Mouse (Mus musculus): Measurements from ENCODE around the gene Ccl11. TPM values are rescaled to one million over a fixed set of nuclear protein-coding genes. Genes with fewer than 3 reads are reported as not detected.

Ccl11 gene
- polyA plus RNA-seq, 1 experiment from 2014 or later: not detected

- 88% methylated on average over 7 of the region's 7 CpGs for WGBS
- H3K36me3 ChIP-seq: no peaks in the 10 kb centered on the region
- no peak for DNase-seq (ENCODE audit: low spot score)
Measured at GRCm38 (mm10) chr11:82066953-82067571, 9.4 kb downstream of the Ccl11 start.

GRCm38 (mm10) chr11:82071076-82071475 lies 13.5 kb downstream of the Ccl11 start:
- 88% methylated on average over 3 of the region's 3 CpGs for WGBS
- Histone ChIP-seq H3K27me3 (ENCODE audit: low read depth, poor library complexity, severe bottlenecking) (no peaks in the 10 kb centered on the region), H3K4me3 (no peak overlapping the region), H3K4me1 (no peaks in the 10 kb centered on the region), H3K36me3 (no peaks in the 10 kb centered on the region), H3K27ac (no peak overlapping the region), H3K9me3 (replicated peaks) (no peaks in the 10 kb centered on the region)
- DNase-seq (ENCODE audit: low spot score): no peak

More at GRCm38 (mm10) chr11:82066953-82067571, 9.4 kb downstream of the Ccl11 start:
- H3K27me3 ChIP-seq (ENCODE audit: low read depth, poor library complexity, severe bottlenecking): no peaks in the 10 kb centered on the region
- H3K9me3 ChIP-seq (replicated peaks): no peaks in the 10 kb centered on the region
- H3K27ac ChIP-seq: no peak overlapping the region
- no peak overlapping the region for H3K4me3 ChIP-seq
- no peaks in the 10 kb centered on the region for H3K4me1 ChIP-seq

- WGBS: 67% methylated on average over 1 of the region's 1 CpGs
- Histone ChIP-seq H3K27me3 (ENCODE audit: low read depth, poor library complexity, severe bottlenecking) (no peaks in the 10 kb centered on the region), H3K4me3 (no peak overlapping the region), H3K36me3 (no peaks in the 10 kb centered on the region), H3K9me3 (replicated peaks) (no peaks in the 10 kb centered on the region), H3K4me1 (no peaks in the 10 kb centered on the region), H3K27ac (no peak overlapping the region)
- no peak for DNase-seq (ENCODE audit: low spot score)
Measured at GRCm38 (mm10) chr11:82072374-82072773, 14.8 kb downstream of the Ccl11 start.

DNA sequence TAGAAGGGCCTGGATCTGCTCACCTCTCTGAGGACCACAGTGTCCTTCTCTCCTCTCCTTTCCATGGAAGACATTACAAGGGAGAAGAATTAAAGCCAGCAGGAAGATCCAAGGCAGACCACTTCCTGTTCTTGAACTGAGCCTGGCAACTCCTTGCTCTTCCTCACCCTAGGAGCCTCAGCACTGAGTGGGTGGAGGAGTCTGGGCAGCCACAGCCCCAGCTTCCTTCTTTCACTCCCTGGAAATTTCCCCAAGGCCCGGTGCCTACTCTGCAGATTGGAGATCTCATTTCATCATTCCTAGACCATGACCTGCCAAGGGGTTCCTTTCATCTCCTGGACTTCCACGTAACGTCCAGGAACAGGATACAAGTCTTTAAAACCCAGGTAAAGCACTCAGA lies 15.4 kb downstream of the Ccl11 start:
- no peak for DNase-seq (ENCODE audit: low spot score)
- no peak overlapping the region for H3K27ac ChIP-seq
- no peak overlapping the region for H3K4me3 ChIP-seq
- no peaks in the 10 kb centered on the region for H3K36me3 ChIP-seq
- H3K27me3 ChIP-seq (ENCODE audit: low read depth, poor library complexity, severe bottlenecking): no peaks in the 10 kb centered on the region
- WGBS: 85% methylated on average over 3 of the region's 3 CpGs
- H3K4me1 ChIP-seq: no peaks in the 10 kb centered on the region
- H3K9me3 ChIP-seq (replicated peaks): no peaks in the 10 kb centered on the region

DNA sequence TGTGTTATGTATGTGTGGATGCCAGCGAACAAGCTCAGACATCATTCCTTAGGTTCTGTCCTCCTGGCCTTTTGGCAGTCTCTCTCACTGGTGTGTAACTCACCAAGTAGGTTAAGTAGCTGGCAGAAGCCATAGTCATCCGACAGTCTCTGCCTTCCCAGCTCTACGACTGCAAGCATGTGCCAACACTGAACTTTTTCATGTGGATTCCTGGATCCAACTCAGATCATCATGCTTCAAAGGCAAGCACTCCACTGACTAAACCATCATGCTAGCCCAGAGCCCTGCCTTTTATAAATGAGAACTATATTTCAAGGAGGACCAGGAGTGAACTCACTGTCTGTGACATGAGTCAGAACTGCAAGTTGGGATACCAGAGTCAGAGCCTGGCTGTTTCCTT lies 16.1 kb downstream of the Ccl11 start:
- Histone ChIP-seq H3K4me1 (no peaks in the 10 kb centered on the region), H3K27me3 (ENCODE audit: low read depth, poor library complexity, severe bottlenecking) (no peaks in the 10 kb centered on the region), H3K36me3 (no peaks in the 10 kb centered on the region), H3K4me3 (no peak overlapping the region), H3K27ac (no peak overlapping the region), H3K9me3 (replicated peaks) (no peaks in the 10 kb centered on the region)
- DNase-seq (ENCODE audit: low spot score): no peak
- 94% methylated on average over 3 of the region's 3 CpGs for WGBS

- Histone ChIP-seq H3K27ac (no peak overlapping the region), H3K9me3 (replicated peaks) (no peaks in the 10 kb centered on the region), H3K4me3 (no peak overlapping the region), H3K27me3 (ENCODE audit: low read depth, poor library complexity, severe bottlenecking) (no peaks in the 10 kb centered on the region), H3K36me3 (no peaks in the 10 kb centered on the region), H3K4me1 (no peaks in the 10 kb centered on the region)
- 69% methylated on average over 3 of the region's 3 CpGs for WGBS
- no peak for DNase-seq (ENCODE audit: low spot score)
Measured at GRCm38 (mm10) chr11:82077031-82077430, 19.4 kb downstream of the Ccl11 start.

DNA sequence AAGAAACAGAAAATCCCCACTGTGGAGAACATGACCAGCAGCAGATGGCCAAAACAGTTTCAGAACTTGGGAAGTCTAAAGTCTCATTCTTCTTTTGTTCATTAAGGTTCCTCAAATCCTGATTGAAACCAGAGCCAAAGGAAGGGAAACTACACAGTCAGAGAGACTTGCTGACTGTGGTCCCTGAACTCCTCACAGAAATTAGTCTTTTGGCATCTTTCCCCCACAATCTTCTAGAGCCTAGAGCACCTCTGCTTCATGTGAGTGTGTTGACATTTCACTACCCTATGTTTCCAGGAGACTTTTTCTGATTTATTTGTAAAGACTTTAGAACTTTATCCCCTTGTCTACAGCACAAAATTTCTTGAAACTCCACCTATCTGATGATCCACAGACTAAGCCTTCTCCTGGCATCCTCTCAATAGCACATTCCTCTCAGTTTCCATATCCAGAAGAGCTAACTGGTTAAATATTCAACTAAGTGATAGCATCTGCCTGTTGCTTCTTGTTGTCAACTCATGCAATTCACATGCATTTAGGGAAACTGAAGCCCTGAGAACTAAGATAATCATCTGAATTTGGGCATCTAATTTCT lies 20.6 kb downstream of the Ccl11 start:
- H3K27me3 ChIP-seq (ENCODE audit: low read depth, poor library complexity, severe bottlenecking): no peaks in the 10 kb centered on the region
- no peaks in the 10 kb centered on the region for H3K36me3 ChIP-seq
- no peak overlapping the region for H3K27ac ChIP-seq
- H3K4me3 ChIP-seq: no peak overlapping the region
- no peaks in the 10 kb centered on the region for H3K4me1 ChIP-seq
- no peak for DNase-seq (ENCODE audit: low spot score)
- H3K9me3 ChIP-seq (replicated peaks): no peaks in the 10 kb centered on the region

- no peaks in the 10 kb centered on the region for H3K9me3 ChIP-seq (replicated peaks)
- H3K36me3 ChIP-seq: no peaks in the 10 kb centered on the region
- H3K27me3 ChIP-seq (ENCODE audit: low read depth, poor library complexity, severe bottlenecking): no peaks in the 10 kb centered on the region
- H3K27ac ChIP-seq: no peak overlapping the region
- no peaks in the 10 kb centered on the region for H3K4me1 ChIP-seq
- 90% methylated on average over 3 of the region's 3 CpGs for WGBS
- no peak overlapping the region for H3K4me3 ChIP-seq
- DNase-seq (ENCODE audit: low spot score): no peak
Measured at GRCm38 (mm10) chr11:82080865-82081264, 23.2 kb downstream of the Ccl11 start.

GRCm38 (mm10) chr11:82084360-82084759 lies 26.7 kb downstream of the Ccl11 start:
- H3K4me1 ChIP-seq: no peaks in the 10 kb centered on the region
- no peak overlapping the region for H3K4me3 ChIP-seq
- no peaks in the 10 kb centered on the region for H3K36me3 ChIP-seq

DNA sequence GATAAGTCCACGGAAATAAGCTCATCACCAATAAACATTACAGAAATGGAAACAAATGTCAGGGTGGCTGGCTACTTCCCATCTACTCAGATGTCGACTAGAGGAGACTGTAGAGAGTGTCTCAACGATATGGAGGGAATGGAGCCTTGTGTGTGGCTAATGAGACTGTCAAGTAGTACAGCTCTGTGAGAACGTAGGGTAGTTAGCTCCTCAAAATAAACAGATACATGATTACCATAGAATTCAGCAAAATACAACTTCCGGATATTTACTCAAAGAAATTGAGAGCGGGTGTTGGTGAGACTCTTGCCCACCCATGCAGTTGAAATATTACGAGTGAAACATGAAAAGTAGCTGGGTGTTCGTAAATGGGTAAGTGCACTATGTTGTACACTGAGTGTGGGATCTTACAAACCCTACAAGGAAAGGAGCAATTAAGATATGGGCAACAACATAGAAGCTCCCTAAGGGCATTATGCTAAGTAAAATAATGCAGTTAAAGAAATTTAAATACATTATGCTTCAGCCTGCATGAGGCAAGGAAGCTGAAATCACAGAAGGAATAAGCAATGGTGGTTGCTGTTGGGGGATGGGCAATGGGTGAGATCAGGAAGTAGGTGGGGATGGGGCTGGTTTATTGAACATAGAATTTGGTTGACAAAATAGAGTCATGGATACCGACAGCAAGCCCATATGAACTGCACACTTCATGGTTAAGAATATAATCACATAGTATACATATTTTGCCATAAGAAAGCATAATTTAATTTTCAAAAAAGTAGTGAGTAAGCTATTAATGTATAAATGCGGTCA lies 42.1 kb downstream of the Ccl11 start:
- no peaks in the 10 kb centered on the region for H3K36me3 ChIP-seq
- H3K27ac ChIP-seq: no peak overlapping the region
- peaks cover 11% of the 10 kb centered on the region; the same call in 1 of the 2 replicates for H3K4me1 ChIP-seq
- H3K9me3 ChIP-seq (replicated peaks): no peaks in the 10 kb centered on the region
- 85% methylated on average over 10 of the region's 10 CpGs for WGBS
- DNase-seq (ENCODE audit: low spot score): no peak
- no peaks in the 10 kb centered on the region for H3K27me3 ChIP-seq (ENCODE audit: low read depth, poor library complexity, severe bottlenecking)
- no peak overlapping the region for H3K4me3 ChIP-seq

More at GRCm38 (mm10) chr11:82084360-82084759, 26.7 kb downstream of the Ccl11 start:
- 95% methylated on average over 3 of the region's 3 CpGs for WGBS
- Histone ChIP-seq H3K27ac (no peak overlapping the region), H3K27me3 (ENCODE audit: low read depth, poor library complexity, severe bottlenecking) (no peaks in the 10 kb centered on the region), H3K9me3 (replicated peaks) (no peaks in the 10 kb centered on the region)
- no peak for DNase-seq (ENCODE audit: low spot score)

DNA sequence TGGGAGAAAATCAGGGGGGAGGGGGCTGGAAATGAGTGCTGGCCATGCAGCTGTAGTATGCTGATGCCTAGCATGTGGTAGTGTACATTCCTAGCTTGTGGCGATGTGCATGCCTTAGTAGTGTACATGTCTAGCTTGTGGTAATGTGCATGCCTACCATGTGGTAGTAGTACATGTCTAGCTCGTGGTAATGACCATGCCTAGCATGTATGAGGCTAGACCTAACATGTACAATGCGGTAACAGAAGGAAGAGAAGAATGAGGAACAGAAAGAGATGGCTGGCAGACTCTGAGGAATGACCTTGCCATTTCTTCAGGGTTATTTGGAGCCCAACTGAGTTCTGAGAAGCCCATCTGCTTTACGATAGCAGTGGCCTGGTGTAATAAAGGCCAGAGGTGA lies 43.5 kb downstream of the Ccl11 start:
- H3K27ac ChIP-seq: no peak overlapping the region
- peaks cover 11% of the 10 kb centered on the region; the same call in 1 of the 2 replicates for H3K4me1 ChIP-seq
- DNase-seq (ENCODE audit: low spot score): no peak
- no peak overlapping the region for H3K4me3 ChIP-seq
- H3K36me3 ChIP-seq: no peaks in the 10 kb centered on the region
- no peaks in the 10 kb centered on the region for H3K9me3 ChIP-seq (replicated peaks)
- no peaks in the 10 kb centered on the region for H3K27me3 ChIP-seq (ENCODE audit: low read depth, poor library complexity, severe bottlenecking)
- WGBS: 77% methylated on average over 4 of the region's 4 CpGs

GRCm38 (mm10) chr11:82101529-82101928 lies 43.9 kb downstream of the Ccl11 start, which contains the start of gene Ccl12:
TSS of gene Ccl12 (plus strand) at chr11:82101845.
- DNase-seq (ENCODE audit: low spot score): no peak
- Histone ChIP-seq H3K27me3 (ENCODE audit: low read depth, poor library complexity, severe bottlenecking) (no peaks in the 10 kb centered on the region), H3K4me1 (peaks cover 11% of the 10 kb centered on the region; the same call in 1 of the 2 replicates), H3K4me3 (no peak within 1 kb of the TSS), H3K27ac (no peak within 1 kb of the TSS), H3K36me3 (no peaks in the 10 kb centered on the region), H3K9me3 (replicated peaks) (no peaks in the 10 kb centered on the region)
- 85% methylated on average over 2 of the region's 2 CpGs for WGBS

DNA sequence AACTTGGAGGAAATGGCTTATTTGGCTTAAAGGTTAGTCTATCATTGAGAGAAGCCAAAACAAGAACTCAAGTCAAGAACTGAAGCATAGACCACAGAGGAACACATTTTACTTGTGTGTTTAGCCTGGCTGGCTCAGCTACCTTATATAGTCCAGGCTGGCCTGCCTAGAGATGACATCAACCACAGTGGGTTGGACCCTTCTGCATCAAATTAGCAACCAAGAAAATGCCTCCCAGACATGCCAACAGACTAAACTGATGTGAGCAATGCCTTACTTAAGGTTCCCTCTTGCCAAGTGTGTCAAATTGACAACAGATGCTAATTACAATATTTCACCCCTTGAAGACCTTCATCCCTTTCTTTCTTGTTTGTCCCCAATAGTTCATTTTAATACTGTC lies 52.0 kb downstream of the Ccl11 start:
- DNase-seq (ENCODE audit: low spot score): no peak
- no peaks in the 10 kb centered on the region for H3K9me3 ChIP-seq (replicated peaks)
- H3K4me1 ChIP-seq: no peaks in the 10 kb centered on the region
- H3K36me3 ChIP-seq: no peaks in the 10 kb centered on the region
- H3K4me3 ChIP-seq: no peak overlapping the region
- no peak overlapping the region for H3K27ac ChIP-seq
- H3K27me3 ChIP-seq (ENCODE audit: low read depth, poor library complexity, severe bottlenecking): no peaks in the 10 kb centered on the region
